Mouse (Mus musculus): ENCODE data around the gene Aspm.

GRCm38 (mm10) chr1:139499751-139500150, 45.2 kb downstream of the Aspm start:
- no peak for TF ChIP-seq FLI1 (IDR thresholded peaks at IDR 0.05; ENCODE audit: low read length)
- TF ChIP-seq GATA1 (IDR thresholded peaks at IDR 0.05; ENCODE audit: borderline replicate concordance, low read length) = no peak

Measured in megakaryocyte, embryonic 14.5 days (primary cell).